Mouse (Mus musculus) heart, adult 2 months (tissue): ENCODE data around the gene Lats2. TPM values are rescaled to one million over a fixed set of nuclear protein-coding genes. Genes with fewer than 3 reads are reported as not detected.

Experiments
- DNase-seq, 2 experiments: peaks; one replicate each; pipeline ENCODE4 v3.0.0; 2021
- H3K27ac ChIP-seq: fragments of 200-600 bp; 2 replicates; pipeline ENCODE4 v1.8.1; 2022
- H3K27me3 ChIP-seq: fragments of 200-500 bp; 2 replicates; pipeline ENCODE4 v1.6.1; 2012; ENCODE audit warnings: mild to moderate bottlenecking, low read length, inconsistent platforms, mixed read lengths; ENCODE audit not compliant: control insufficient read depth, insufficient read depth
- H3K36me3 ChIP-seq: fragments of 200-500 bp; 2 replicates; pipeline ENCODE4 v1.6.1; 2012; ENCODE audit warnings: low read length, inconsistent platforms; ENCODE audit not compliant: control insufficient read depth, insufficient read depth
- H3K4me1 ChIP-seq: fragments of 200-500 bp; 2 replicates; pipeline ENCODE4 v1.6.1; 2011; ENCODE audit warnings: low read length; ENCODE audit not compliant: control insufficient read depth, insufficient read depth
- H3K4me3 ChIP-seq: fragments of 200-600 bp; 2 replicates; pipeline ENCODE4 v1.8.1; 2022
- H3K79me2 ChIP-seq: fragments of 200-500 bp; replicated peaks from 2 replicates; pipeline ENCODE4 v1.6.1; 2012; ENCODE audit warnings: mild to moderate bottlenecking, inconsistent platforms, low read length, moderate library complexity, mixed read lengths; ENCODE audit not compliant: control insufficient read depth, insufficient read depth
- H3K9ac ChIP-seq: fragments of 200-500 bp; 2 replicates; pipeline ENCODE4 v1.6.1; 2012; ENCODE audit warnings: low read depth, mild to moderate bottlenecking, control low read depth, inconsistent platforms, low read length, mixed read lengths
- CTCF ChIP-seq: fragments of 200-600 bp; IDR thresholded peaks from 2 replicates; pipeline ENCODE4 v1.8.1; 2022; ENCODE audit warnings: antibody characterized with exemption, mild to moderate bottlenecking, moderate library complexity
- EP300 ChIP-seq: fragments of 200-500 bp; IDR thresholded peaks from 2 replicates; pipeline ENCODE4 v1.6.1; 2011; ENCODE audit warnings: low read depth, low read length, control low read depth; ENCODE audit not compliant: insufficient read depth
- POLR2A ChIP-seq: fragments of 200-500 bp; IDR thresholded peaks from 2 replicates; pipeline ENCODE4 v1.6.1; 2011; ENCODE audit warnings: mild to moderate bottlenecking, low read depth, low read length, control low read depth; ENCODE audit not compliant: insufficient read depth
- WGBS: fragments of 180-500 bp; shearing (Covaris S2); methylation state at CpG from one replicate; pipeline ENCODE4 v1.1.7; 2018; 5-methylcytosine and 5-hydroxymethylcytosine counted together
- intact Hi-C: fragments of 180-260 bp; cut with DNase I; formaldehyde crosslinking; loops from one replicate; pipeline ENCODE4 v1.15.1; 2025
- polyA plus RNA-seq: library from polyadenylated mRNA; depleted of rRNA; stranded (reverse); fragments of >200 nt; gene quantifications from 2 replicates; pipeline ENCODE4 v1.2.3, GENCODE M21; 2012
- total RNA-seq, 2 experiments: library from RNA; stranded (reverse); gene quantifications; 2 replicates each; pipeline ENCODE4 v1.2.3; 2021

Lats2 gene
- total and polyA plus RNA-seq, 3 experiments: 18.6 to 31.2 (median 30.1) TPM

DNA sequence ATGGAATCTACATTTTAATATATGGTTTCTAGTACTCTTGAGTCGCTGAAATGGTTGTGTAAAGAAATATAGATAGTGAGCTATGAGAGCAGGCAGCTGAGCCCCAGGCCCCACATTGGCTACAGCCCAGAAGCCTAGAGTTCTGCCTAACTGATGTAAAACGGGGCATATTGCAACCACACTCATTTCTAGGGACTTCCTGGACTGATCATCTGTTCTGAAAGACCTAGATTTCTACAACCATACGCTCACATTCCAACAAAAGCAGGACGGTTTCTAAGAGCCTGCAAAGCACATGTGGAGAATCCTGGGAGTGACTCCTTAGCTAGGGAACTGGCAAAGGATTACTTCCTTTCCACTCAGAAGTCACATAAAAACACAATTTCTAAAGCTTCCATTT lies 22.0 kb downstream of the Lats2 start:
- TF ChIP-seq POLR2A: no peak
- intact Hi-C loops: loop anchor here (5.0 kb wide), 1 partner anchor 171 kb away; no protein-coding TSS in a partner anchor
- WGBS: 33% methylated on average over 4 of the region's 4 CpGs
- H3K9ac ChIP-seq: no peak overlapping the region
- no peak for DNase-seq
- no peak overlapping the region; the same call in 1 of the 2 replicates for H3K27ac ChIP-seq
- peaks cover 38% of the 10 kb centered on the region for H3K4me1 ChIP-seq
- H3K27me3 ChIP-seq: no peaks in the 10 kb centered on the region
- peaks cover 8% of the 10 kb centered on the region for H3K79me2 ChIP-seq
- peaks cover 33% of the 10 kb centered on the region for H3K36me3 ChIP-seq
- H3K4me3 ChIP-seq: no peak overlapping the region

DNA sequence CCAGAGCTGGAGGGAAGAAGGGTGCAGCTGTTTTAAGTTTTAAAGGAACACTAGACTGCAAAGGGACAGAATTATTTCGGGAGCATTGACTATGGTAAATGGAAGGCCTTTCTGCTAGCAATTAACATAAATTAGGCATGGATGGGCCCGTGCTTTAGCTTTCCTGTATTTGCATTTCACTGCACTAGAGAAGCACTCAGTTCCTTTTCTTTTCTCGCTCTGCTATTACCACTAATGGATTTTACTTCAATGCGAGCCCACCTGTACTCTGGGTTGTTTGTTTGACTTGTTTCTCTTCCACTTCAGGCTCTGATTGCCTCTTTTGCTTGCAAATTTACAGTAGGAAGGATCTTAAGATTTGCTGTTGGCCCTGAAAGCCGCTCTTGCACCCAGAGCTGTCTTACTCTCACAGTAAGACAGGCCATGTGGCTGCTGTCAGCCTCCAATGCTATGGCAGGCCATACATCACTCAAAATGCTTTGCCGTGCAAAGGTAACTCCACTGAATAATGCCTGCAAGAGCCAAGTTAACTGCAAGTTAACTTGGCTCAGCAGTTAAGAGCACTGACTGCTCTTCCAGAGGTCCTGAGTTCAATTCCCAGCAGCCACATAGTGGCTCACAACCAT lies 25.4 kb downstream of the Lats2 start:
- H3K4me1 ChIP-seq: peaks cover 37% of the 10 kb centered on the region
- TF ChIP-seq CTCF (no peak), POLR2A (no peak), EP300 (no peak)

DNA sequence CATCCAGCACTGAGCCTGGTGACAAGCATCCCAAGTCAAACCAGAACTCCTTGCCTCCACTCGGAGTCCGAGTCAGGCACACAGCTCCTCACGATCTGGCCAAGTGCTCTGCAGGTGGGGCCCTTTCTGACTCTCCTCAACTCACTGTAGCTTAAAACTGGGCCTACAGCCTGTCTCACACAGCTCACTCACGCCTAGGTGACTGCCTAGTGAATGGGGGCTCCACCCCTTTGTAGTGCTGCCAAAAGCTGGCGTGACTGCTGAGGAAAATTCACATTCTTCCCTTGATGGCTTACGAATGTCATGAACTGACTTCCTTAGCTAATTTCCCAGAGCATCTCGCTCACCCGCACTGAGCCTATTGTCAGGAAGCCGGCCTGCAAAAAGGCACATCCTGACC lies 27.7 kb downstream of the Lats2 start:
- Histone ChIP-seq H3K9ac (peak overlapping the region; percentile 7), H3K27ac (peak overlapping the region; percentile 69), H3K27me3 (no peaks in the 10 kb centered on the region), H3K79me2 (peaks cover 1% of the 10 kb centered on the region; the same call in 1 of the 2 replicates), H3K36me3 (peaks cover 18% of the 10 kb centered on the region), H3K4me1 (peaks cover 30% of the 10 kb centered on the region), H3K4me3 (peak overlapping the region; percentile 2; the same call in 1 of the 2 replicates)
- DNase-seq: peak; percentile 74 to 77
- intact Hi-C loops: loop anchor here (2.0 kb wide), 1 partner anchor 14 kb away; no protein-coding TSS in a partner anchor
- WGBS: 10% methylated on average over 9 of the region's 9 CpGs
- TF ChIP-seq EP300: peak; percentile 89
- no peak for TF ChIP-seq CTCF
- TF ChIP-seq POLR2A: peak; percentile 28; the same call in 1 of the 2 replicates

More for the DNA sequence above, 25.4 kb downstream of the Lats2 start:
- 0 out of 2 replicates have a peak, but pooled peaks cover 4% of the 10 kb centered on the region for H3K79me2 ChIP-seq
- 82% methylated on average over 6 of the region's 6 CpGs for WGBS
- no peaks in the 10 kb centered on the region for H3K27me3 ChIP-seq
- peaks cover 33% of the 10 kb centered on the region for H3K36me3 ChIP-seq
- H3K4me3 ChIP-seq: no peak overlapping the region
- no peak overlapping the region for H3K9ac ChIP-seq
- intact Hi-C loops: no loop called here
- H3K27ac ChIP-seq: no peak overlapping the region
- DNase-seq: no peak

DNA sequence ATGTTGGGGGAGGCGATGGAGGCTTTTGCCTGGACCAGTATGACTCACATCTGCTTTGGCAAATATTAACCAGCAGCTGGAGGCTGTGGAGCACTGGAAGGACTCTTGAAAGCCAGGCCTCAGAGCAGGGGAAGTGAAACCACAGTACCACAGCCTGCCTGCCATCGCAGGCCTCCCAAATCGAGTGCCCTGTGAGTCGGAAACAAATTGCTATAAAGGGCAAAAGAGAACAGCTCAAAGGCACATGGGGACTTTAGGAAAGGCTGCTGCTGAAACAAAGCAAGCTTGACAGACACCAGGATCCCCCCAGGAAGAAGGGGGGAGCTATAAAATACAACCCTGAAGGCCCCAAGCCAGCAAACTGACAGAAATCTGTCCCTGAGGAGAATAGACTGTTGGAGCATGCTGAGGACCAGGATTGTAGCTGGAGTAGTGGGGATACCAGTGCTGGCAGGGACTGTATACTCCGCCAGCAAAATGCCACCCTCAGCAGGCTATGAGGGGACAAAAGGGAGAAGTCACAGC lies 28.2 kb downstream of the Lats2 start:
- Histone ChIP-seq H3K9ac (peak overlapping the region; percentile 7), H3K4me3 (peak overlapping the region; percentile 9; the same call in 1 of the 2 replicates), H3K79me2 (peaks cover 2% of the 10 kb centered on the region), H3K27ac (peak overlapping the region; percentile 69), H3K4me1 (peaks cover 27% of the 10 kb centered on the region), H3K27me3 (no peaks in the 10 kb centered on the region), H3K36me3 (peaks cover 18% of the 10 kb centered on the region)
- TF ChIP-seq POLR2A: no peak
- TF ChIP-seq CTCF: no peak
- no peak for TF ChIP-seq EP300
- intact Hi-C loops: loop anchor here (2.0 kb wide), 1 partner anchor 15 kb away; no protein-coding TSS in a partner anchor
- peak; percentile 57 to 79 for DNase-seq
- 26% methylated on average over 5 of the region's 5 CpGs for WGBS

DNA sequence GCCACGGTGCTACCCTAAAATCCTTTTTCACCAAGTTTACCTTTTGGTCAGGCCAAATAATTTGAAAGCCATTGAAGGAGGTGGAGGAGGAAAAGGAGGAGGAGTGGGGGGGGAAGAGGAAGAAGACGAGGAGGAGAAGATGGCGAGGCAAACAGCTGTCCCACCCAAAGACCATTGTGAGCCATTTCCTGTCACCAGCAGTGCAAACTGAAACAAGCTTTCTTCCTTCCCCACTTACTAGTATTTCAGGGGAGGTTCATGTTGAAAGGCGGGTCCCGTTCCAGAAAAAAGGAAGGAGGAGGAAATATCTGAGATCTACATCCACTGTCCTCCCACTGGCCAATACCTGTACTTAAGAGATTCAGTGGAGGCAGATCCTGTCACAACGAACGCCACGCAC lies 28.8 kb downstream of the Lats2 start:
- peaks cover 15% of the 10 kb centered on the region for H3K36me3 ChIP-seq
- 0 out of 2 replicates have a peak overlapping the region, but pooled peaks have one; percentile 13 for H3K9ac ChIP-seq
- H3K4me1 ChIP-seq: peaks cover 26% of the 10 kb centered on the region
- no peaks in the 10 kb centered on the region for H3K27me3 ChIP-seq
- intact Hi-C loops: no loop called here
- H3K4me3 ChIP-seq: no peak overlapping the region
- WGBS: 33% methylated on average over 8 of the region's 8 CpGs
- H3K27ac ChIP-seq: peak overlapping the region; percentile 69
- peaks cover 2% of the 10 kb centered on the region for H3K79me2 ChIP-seq
- no peak; the same call in 1 of the 2 replicates for TF ChIP-seq POLR2A
- TF ChIP-seq EP300: peak; percentile 68; the same call in 1 of the 2 replicates
- no peak for TF ChIP-seq CTCF
- peak in 1 of 2 experiments; percentile 55 for DNase-seq

DNA sequence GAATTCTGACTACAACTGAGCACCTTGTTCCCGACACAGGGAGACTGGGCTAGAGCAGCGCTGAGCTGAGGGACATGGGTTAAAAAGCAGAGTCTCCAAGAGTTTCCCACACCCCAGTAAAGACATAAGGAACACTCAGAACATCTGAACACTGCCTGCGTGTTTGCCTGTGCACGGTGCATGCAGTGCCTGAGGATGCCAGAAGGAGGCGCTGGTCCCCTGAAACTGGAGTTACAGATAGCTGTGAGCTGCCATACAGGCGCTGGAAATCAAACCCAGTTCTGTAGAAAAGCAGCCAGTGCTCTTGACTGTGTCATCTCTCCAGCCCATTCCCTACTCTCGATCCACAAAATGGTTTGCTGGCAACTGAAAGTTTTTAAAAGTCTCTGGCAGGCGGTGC lies 32.0 kb downstream of the Lats2 start:
- no peak for DNase-seq
- TF ChIP-seq CTCF (peak; percentile 58), POLR2A (no peak), EP300 (no peak)
- no peak overlapping the region for H3K4me3 ChIP-seq
- H3K4me1 ChIP-seq: peaks cover 22% of the 10 kb centered on the region
- no peak overlapping the region for H3K27ac ChIP-seq
- H3K36me3 ChIP-seq: peaks cover 2% of the 10 kb centered on the region; the same call in 1 of the 2 replicates
- no peaks in the 10 kb centered on the region for H3K27me3 ChIP-seq
- no peak overlapping the region for H3K9ac ChIP-seq
- peaks cover 5% of the 10 kb centered on the region for H3K79me2 ChIP-seq
- intact Hi-C loops: no loop called here
- 83% methylated on average over 8 of the region's 8 CpGs for WGBS
